Mouse (Mus musculus) thymus, postnatal 14 days (tissue): ENCODE results near the gene Actl11.

Source experiments
- DNase-seq: peaks from one replicate; pipeline ENCODE4 v3.0.0; 2021

Actl11 gene

DNA sequence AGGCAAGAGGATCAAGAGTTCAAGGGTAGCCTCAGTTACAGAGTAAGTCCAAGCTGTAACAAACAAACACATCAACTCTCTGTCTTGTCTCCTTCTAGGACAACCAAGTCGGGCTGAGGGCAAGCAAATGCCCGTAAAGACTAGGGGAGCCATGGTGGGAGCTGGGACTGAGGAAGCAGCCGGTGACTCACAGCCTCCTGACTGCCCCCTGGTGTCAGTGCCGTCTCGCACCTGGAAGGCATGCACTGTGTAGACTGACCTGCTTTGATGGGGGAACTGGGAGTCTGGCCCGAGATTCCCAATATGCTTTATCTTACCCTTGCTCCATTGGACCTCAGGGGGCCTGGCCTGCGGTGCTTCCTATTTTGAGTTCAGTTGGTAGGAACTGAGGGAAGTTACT, 5.2 kb upstream of the Actl11 start:
- peak; percentile 74 for DNase-seq

DNA sequence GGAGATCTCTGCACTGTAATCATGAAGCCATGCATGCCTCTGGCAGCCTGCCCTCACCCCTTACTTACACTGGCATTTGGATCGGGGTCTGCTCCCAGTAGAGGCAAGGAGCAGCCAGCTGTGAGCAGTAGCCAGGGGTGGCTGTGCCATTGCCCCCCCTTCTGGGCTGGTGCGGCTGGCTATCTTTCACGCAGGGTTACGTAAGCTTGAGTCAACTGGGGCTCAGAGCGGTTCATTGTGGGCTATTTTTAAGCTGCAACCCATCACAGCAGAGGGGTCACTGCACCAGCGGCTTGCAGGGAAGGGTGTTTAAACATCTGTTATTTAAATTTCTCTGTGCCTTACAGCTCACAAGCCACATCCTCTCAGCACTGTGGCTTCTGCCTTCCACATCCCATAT, 4.3 kb upstream of the Actl11 start:
- DNase-seq = no peak

DNA sequence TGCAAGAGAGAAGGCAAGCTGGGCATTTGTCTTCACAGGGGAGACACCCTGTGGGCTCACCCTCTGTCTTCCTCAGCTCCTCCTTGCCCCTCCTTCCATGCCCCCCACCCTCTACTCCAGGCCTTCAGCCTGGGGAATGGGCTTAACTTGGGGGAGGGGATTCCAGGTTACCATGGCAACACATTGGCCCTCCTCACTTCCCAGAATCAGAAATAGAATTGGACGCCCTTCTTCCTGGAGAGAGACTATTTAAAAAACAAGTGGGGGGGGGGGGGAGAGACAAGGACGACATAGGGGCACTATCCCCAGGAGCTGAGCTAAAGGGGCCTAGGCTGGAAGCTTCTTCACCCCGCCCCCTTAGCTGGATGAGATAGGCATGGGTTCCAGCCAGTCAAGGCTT, 3.0 kb upstream of the Actl11 start:
- DNase-seq = no peak

DNA sequence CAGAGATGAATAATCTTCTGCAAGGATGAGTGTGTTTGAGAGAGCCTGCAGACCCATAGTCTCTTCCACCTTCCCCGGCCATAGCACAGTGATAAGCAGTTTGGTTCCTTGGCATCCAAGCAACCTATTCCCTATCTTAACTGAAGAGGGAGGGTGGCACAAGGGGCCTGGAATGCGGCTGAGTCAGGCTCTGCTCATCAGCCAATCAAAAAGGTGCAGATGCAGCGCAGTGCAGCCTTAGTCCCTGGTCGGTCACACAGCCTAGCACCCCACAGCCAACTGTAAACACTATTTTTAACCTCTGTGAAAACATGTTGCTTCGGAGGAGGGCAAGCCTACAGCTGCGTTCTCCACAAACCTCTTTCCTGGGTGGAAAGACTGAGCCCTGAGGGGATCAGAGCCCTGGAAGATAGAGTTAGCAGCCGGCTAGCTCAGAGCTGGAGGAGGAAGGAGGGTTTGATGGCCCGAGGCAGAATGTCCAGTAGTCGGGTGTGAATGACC, 1.3 kb upstream of the Actl11 start:
- no peak for DNase-seq

DNA sequence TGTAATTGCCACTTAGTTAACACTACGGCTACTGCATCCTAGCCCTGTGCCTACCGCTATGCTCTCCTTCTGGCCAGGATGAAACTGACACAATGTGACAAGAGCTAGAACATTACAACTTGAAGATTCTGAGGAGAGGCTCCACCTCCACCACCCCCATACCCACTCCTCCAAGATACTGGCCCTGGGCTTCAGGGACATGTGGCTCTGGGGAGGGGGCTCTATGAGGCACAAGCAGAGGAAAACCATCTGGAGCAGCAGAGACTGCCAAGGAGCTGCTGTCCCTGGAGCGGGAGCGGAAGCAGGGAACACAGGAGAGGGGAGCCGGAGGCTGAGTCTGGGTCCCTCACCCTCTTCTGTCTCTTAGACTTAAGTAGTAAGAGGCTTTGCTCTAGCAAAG, 520 bp upstream of the Actl11 start:
- no peak for DNase-seq

DNA sequence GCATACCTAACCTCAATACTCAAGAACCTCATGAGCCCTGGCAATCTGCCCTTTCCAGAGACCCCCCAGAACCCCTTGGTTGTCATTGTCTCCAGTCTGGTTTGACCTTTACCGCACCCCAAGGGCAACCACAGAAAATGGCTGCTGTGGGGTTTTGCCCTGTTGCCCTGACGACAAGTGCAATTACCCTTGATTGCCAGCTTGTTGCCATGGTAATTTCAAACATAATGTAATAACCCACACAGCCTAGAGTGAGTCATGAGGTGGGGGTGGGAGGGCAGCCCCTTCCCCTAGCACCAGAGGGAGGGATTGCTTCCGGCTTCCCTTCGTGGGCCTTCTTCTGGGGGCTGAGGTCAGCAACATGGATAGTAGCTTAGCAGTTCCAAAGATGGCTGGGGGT, 4.0 kb downstream of the Actl11 start:
- DNase-seq = no peak

DNA sequence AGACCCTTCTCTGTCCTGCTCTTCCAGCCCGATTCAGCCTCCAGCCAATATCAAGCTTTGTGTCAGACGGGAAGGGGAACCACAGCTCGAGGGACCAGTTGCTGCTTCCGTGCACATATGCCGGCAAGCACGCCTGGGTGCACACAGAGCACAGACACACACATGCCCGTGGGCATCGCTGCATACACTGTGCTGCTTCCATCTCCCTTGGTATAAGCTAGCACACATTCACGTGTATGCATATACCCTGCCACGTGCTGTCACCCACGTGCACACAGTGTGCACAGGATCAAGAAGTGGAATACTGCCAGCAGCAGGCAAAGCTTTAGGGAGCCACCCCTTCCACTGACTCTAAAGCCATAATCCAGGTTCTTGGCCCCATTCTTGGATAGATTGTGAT, 5.9 kb downstream of the Actl11 start:
- no peak for DNase-seq

DNA sequence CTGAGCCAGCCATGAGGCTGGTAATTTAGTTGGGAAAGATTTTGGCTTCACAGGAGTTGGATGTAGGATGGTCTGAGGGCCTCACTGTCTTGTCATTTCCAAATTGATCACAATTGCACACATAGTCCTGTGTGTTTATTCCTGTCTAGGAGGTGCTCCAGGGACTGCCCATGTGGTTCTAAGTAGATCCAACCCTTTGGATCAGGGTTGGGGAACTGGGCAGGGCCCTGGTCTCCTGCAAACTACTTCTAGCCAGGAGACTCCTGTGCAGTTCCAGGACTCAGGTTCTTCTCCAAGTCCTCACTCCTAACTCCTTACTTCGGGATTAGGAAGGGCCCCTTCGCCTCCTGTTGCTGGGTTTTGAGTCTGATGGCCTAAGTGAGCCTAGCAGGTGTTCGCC, 7.1 kb downstream of the Actl11 start, which contains the start of gene Camkv:
Gene Camkv, plus strand, starts transcription at position 301 of the 400 bp plus-strand sequence.
- no peak for DNase-seq

DNA sequence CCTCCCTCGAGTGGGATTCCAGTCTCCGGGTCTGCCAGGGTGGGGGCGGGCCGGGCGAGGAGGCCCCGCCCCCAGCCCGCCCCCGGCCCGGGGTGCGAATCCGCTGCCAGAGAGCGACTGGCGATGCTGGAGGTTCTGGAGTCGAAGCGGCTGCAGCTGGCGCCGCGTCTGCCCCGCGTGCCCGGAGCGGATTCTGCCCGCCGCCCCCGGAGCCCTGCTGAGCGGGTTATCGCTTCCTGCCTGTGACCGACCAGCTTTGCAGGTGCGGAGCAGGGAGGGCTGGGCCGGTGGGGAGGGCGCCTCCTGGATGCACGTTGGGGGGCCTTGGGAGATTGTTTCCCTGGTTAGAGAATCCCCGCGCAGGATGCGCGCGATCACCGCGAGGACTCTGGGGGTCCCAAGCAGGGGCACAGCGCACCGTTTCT, 7.5 kb downstream of the Actl11 start:
- DNase-seq = peak; percentile 91

DNA sequence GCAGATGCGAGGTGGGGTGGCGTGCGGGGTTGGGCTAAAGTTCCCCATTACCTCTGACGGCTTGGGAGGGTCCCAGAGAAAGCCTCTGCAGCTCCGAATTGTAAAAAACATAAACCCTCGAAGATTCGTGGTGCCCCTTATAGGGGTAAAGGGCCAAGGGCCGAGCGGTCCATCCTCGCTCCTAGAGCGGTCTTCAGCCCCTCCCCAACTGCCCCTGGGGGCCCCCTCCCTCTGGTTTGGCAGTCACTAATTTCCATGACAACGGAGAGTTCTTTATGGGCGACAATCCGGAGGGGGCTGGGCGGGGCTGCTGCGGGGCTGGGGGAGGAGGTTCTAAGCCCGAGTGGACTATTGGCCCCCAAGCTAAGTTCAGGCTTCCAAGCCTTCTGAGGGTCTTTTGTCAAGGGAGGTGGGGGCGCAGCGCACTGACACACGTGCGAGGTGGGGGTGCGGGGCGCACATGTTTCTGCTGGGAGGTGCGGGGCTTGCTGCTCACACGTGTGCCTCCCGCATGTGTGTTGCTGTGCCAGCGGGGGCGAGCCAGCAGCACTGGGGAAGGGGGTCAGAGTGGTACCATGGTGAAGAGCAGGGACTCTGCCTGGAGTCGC, 8.1 kb downstream of the Actl11 start:
- DNase-seq = peak; percentile 44

DNA sequence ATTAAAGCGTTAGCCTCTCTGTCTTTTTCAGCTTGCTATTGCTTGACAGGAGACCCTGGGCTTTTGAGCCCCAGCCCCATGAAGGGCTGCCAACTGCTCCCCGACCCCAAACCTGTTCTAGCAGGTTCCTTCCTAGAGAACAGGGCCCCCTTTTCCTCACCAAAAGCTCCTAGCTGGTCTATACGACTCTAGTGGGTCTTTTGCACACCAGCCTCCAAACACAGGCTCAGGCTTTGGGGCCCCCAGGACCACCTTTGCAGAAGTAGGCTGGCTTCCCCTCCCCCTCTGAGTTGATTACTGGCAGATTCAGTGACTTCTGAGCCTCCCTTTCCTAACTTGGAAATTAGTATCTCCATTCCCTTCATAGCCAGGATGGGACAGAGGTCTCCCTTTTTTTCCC, 8.6 kb downstream of the Actl11 start:
- peak; percentile 14 for DNase-seq

DNA sequence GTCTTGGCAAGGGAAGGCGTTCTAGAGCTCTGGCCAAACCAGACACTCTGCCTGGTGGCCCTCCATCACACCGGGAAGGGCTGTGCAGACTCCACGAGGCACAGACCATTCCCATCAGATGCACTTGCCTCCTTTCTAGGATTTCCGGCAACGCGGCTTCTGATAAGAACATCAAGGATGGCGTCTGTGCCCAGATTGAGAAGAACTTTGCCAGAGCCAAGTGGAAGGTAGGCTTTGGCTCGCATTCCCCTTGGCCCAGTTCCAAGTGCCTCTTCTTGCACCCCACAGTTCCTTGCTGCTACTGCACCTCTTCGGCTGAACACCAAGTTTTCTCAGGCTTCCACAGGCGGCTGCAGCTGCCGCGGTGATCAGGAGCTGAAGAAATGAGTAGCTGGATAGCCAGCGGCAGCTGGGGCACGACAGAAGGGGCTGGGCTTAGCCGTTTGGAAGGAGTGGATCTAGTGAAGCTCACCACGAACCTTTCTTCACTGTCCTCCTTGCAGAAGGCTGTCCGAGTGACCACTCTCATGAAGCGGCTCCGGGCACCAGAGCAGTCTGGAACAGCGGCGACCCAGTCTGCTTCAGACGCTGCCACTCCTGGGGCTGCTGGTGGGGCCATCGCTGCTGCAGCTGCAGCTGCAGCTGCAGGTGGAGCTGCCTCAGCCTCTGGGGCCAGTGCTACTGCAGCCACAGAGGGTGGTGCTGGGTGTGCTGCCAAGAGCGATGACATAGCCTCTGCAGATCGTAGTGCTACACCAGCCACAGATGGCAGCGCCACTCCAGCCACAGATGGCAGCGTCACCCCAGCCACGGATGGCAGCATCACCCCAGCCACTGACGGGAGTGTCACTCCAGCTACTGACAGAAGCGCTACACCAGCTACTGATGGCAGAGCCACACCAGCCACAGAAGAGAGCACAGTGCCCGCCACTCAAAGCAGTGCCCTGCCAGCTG, 19.2 kb downstream of the Actl11 start:
- no peak for DNase-seq

DNA sequence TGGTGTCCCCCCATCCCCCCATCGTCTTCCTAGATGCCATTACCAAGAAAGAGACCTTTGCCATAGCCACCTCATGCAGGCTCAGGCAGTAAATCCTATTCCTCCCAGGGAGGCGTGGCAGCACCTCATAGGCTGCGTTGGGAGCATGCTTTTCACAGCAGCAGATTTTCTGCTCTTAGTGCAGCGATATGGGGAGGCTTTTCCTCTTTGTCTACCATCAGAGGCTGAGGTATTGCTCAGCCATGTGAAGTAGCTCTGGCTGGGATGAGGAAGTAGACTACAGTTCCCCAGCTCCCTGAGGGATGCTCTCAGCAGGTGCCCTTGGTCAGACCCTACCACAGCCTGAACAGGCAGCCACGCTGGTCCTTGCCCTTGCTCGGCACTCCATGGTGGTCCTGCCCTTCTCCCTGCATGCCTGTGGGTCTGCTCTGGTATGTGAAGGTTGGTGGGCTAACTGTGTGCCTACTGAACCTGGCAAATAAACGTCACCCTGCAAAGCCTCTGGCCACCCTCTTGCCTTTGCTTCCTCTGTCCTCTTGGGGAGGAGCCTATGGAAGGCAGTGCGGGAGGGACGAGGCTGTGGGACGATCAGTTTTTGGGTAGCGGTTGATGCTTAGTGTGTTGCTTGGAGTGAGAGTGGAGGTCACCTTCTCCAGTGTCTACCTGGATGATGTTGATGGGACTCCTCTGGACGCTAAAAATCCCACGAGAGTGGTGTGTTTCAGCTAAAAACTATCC, 21.1 kb downstream of the Actl11 start:
- no peak for DNase-seq

DNA sequence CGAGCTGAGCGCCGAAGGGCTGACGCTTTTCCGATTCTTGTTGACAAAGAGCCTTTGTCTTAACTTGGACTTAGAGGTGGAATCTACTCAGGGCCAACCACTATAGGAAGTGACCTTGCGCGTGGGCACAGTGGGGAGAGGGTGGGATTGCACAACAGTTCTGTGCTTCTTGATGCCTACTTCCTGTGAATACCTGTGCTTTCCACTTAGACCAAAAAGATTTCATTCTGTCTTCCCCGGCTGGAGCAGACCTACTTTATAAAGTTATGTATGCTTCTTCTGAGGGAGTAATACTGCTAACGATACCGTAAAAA, 21.6 kb downstream of the Actl11 start, which contains the start of gene Traip:
Gene Traip, plus strand, starts transcription at position 215 of the 314 bp plus-strand sequence.
- no peak for DNase-seq

DNA sequence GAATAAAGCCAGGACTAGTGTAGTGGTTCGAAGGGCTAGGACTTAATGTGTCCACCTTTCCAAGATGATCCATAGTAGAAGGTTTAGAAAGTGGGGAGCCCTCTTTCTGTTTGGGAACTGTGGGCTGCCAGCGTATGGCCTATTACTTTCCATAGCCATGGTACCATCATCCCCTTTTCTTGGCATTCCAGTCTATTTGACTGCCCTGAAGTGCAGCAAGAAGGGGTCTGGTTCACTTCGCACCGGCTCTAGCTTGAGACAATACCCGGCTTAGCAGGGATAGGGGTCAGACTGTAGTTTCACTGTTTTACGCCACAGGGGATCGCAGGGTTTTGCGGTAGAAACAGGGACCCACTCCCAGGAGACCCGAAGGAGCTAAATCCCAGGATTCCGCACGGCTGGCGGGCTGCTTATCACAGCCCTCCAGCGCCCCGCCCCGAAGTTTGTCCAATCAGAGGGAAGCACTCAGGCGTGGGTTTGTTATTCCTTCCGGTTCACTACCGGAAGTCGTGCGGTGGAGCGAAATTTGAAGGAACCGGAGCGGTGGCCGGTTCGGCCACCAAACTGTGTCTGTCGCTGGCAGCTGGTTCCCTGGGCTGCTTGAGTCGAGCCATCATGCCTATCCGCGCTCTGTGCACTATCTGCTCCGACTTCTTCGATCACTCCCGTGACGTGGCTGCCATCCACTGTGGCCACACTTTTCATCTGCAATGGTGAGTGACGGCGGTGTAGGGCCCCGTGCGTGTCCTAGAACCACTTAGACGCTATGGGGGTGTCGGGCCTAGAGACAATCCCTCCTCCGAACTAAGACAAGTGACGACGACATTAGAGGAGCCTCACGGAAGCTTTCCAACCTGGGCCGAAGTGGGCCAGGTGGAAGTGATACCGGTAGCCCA, 22.4 kb downstream of the Actl11 start:
- peak; percentile 89 for DNase-seq

DNA sequence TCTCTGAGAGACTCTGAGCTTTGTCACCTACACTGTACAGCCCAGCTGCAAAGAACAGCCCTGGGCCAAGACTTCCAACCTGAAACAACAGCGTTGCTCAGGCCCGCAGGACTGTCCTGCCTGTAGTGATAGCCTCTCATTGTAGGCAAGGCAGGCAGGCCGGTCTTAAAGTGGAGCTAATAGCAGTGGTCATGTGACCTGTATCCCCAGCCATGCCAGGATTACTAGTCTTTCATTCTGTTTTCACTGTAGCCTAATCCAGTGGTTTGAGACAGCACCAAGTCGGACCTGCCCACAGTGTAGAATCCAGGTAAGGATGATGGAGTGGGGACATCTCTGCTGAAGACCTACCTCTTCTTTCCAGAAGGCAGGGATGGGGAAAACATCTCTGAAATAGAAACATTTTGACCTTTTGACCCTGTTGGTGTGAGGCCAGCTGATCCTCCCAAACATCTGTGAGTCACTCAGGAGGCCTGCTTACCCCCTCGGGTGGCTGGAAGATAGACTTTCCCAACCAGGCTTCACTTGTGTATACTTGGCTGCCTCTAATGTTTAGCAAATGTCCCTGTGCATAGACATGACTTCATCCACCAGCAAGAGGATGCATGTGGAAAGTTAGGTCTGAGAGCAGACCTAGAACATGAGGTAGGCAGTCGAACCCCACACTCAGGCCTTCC, 27.5 kb downstream of the Actl11 start:
- DNase-seq = no peak

DNA sequence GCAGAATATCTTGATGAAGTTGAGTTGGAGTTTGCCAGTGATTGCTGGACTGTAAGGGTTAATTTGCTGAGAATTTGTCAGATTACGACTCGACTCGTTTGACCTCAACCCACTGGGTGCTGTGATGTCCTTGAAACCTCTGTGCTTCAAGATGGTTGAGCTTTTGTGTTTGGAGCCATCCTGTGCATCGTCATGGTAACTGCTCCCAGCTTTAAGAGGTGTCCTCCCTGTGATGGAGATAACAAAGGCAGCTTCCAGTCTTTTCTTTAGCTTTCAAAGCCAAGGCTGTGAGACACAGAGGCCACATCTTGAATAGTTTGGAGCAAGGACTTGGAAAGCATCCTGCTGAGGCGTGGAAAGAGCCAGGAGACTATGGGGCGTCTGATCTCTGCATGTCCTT, 28.9 kb downstream of the Actl11 start:
- DNase-seq = no peak

DNA sequence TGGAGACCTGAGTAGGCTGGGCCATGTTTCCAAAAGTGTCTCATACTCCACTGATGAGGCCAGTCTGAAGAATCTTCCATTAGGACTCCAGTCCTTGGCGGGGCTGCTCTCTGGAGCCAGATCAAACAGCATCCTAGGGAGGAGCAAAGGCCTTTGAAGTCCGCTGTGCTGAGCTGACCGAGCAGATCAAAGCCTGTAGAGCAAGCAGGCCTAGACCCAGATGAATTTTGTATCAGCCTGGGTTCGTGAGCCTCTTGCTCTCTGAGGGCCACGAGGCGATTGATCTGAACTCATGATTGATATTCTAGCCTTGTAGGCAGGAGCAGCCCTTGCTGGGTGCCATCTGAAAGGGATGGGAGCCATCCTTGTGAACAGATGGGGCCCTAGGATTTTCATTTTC, 31.6 kb downstream of the Actl11 start:
- DNase-seq = no peak

DNA sequence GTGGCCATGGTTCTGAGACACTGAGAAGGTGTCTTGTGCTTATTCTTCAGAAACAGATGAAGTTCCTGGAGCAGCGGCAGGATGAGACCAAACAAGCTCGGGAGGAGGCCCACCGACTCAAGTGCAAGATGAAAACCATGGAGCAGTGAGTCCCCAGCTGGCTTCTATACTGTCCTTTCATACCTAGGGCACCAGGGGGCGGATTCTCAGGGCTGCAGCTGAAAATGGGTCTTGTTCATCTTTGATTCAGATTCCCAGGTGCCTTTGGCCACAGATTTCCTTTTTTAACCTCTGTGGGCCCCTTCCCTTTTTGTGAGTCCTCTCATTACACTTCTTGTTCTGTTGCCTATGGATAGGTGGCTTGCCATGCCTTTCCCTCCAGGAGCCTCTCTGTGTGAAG, 32.7 kb downstream of the Actl11 start:
- DNase-seq = peak; percentile 29

DNA sequence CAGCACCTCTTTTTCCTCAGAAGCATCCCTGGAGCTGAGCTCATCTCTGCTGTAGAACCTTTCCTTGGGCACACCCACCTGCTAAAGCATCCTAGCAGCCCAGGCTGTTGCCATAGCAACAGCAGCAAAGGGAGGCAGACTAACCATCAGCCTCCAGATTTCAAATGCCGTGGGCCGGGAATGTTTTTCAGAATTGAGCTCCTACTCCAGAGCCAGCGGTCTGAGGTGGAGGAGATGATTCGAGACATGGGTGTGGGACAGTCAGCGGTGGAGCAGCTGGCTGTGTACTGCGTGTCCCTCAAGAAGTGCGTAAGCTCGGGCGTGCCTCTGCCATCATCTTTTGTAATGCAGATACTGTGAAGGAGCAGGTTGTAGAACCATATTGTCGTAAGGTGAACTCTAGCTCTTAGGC, 33.1 kb downstream of the Actl11 start:
- no peak for DNase-seq

DNA sequence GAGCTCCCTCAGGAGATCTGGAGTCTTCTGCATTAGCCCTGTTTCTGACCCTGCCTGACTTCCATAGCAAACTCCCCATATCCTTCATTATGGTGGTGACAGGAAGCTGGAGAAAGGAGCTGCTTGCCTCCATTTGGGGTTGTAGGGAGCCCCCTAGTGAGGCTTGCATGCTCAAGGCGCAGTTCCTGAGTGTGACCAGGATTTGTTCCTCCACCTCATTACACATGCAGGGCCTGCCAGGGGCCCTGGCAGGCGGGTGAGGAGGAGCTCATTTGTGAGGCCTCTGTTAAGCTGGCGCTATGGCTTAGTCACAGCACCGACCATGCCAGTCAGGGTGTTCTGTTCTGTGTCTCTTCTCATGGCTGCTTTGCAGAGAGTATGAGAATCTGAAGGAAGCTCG, 33.6 kb downstream of the Actl11 start:
- DNase-seq = peak; percentile 44

DNA sequence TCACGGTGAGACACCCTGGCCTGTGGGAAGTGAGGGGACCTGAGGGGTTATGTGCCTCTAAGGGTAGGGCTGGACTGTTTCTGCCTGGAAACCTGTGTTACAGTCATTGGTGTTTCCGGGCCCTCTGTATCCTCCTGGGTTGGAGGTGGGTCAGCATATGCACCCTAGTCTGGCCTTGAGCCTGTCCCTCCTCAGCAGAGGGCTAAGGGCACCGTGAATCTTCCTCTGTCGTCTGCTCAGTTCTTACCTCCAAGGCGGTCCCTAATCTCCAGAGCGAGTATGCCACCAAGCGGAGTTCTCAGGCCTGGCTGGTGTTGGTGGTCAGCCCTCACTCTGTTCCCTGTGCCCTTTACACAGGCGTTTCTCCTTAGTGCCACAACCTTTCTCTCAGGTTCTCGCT, 34.6 kb downstream of the Actl11 start:
- DNase-seq = no peak
